17 mouse cellular contexts compared by ENCODE assay signal in genomic region chr16:4522879-4523278, GRCm38 (mm10). TPM values are rescaled to one million over a fixed set of nuclear protein-coding genes. Genes with fewer than 3 reads are reported as not detected.
DNase-seq lines count a peak whose midpoint lies in the region; ATAC-seq lines count a peak whose summit lies in the region.
"Had no signal": no experiment of that assay in that cellular context is flagged by ENCODE, and none has a peak within 500 bp of the region (broad histone marks: within the 10 kb centered on the region; RNA-seq: fewer than 3 reads in every experiment).

No protein-coding gene starts in this region.

- peaks cover 1% of the 10 kb centered on the region for H3K36me3 ChIP-seq in embryonic facial prominence, embryonic 10.5 days (replicated peaks)
- peaks cover 6% of the 10 kb centered on the region; the same call in 1 of the 2 replicates for H3K36me3 ChIP-seq in heart, embryonic 12.5 days
- no peaks in the 10 kb centered on the region; the same call in 1 of the 2 replicates for H3K36me3 ChIP-seq in limb, embryonic 12.5 days
- H3K36me3 ChIP-seq: liver, embryonic 12.5 days had no signal

- H3K4me3 ChIP-seq in embryonic facial prominence, embryonic 10.5 days: no peak overlapping the region
- peak overlapping the region; percentile 46 for H3K4me3 ChIP-seq in heart, embryonic 12.5 days
- no peak overlapping the region for H3K4me3 ChIP-seq in limb, embryonic 12.5 days (replicated peaks)
- H3K4me3 ChIP-seq: liver, embryonic 12.5 days; megakaryocyte, embryonic 14.5 days had no signal

- peak; percentile 75 for DNase-seq in gastrocnemius, adult 18-20 months (ENCODE audit: low spot score)
- DNase-seq in gastrocnemius, postnatal 4 days (ENCODE audit: low spot score in 2 of 2): no peak
- no peak for DNase-seq in embryonic facial prominence, embryonic 10.5 days (ENCODE audit: low spot score)
- DNase-seq in kidney, adult 8-10 months: no peak
- no peak for DNase-seq in cerebellum, postnatal 4 days (ENCODE audit: low spot score in 2 of 2)
- no peak for DNase-seq in kidney, adult 11 months
- DNase-seq: cerebellum, adult 2 months; kidney, postnatal 14 days; thymus, adult 2 months had no signal

- peak overlapping the region; percentile 57 for H3K4me2 ChIP-seq in heart, embryonic 12.5 days
- H3K4me2 ChIP-seq in limb, embryonic 12.5 days: no peak overlapping the region
- H3K4me2 ChIP-seq: liver, embryonic 12.5 days had no signal

- ATAC-seq in heart, embryonic 12.5 days (ENCODE audit: insufficient number of reproducible peaks, low FRiP score): no peak
- no peak for ATAC-seq in limb, embryonic 12.5 days (ENCODE audit: insufficient number of reproducible peaks, insufficient read depth, low FRiP score, low TSS enrichment, low read depth)
- ATAC-seq: forebrain, embryonic 14.5 days; inflammation-experienced regulatory T-cells, adult 6 months; liver, embryonic 12.5 days; lung, postnatal 0 days had no signal

- peaks cover 30% of the 10 kb centered on the region for H3K4me1 ChIP-seq in embryonic facial prominence, embryonic 10.5 days
- peaks cover 48% of the 10 kb centered on the region for H3K4me1 ChIP-seq in heart, embryonic 12.5 days (replicated peaks)
- peaks cover 25% of the 10 kb centered on the region for H3K4me1 ChIP-seq in limb, embryonic 12.5 days (replicated peaks)

- WGBS in embryonic facial prominence, embryonic 10.5 days: 64% methylated on average over 8 of the region's 8 CpGs
- 43% methylated on average over 8 of the region's 8 CpGs for WGBS in heart, embryonic 12.5 days
- WGBS in limb, embryonic 12.5 days: 44% methylated on average over 8 of the region's 8 CpGs

- no peaks in the 10 kb centered on the region for H3K27me3 ChIP-seq in embryonic facial prominence, embryonic 10.5 days (replicated peaks; ENCODE audit: low read depth, poor library complexity, severe bottlenecking)
- no peaks in the 10 kb centered on the region for H3K27me3 ChIP-seq in heart, embryonic 12.5 days (replicated peaks)
- no peaks in the 10 kb centered on the region for H3K27me3 ChIP-seq in limb, embryonic 12.5 days
- H3K27me3 ChIP-seq: CH12.LX; liver, embryonic 12.5 days had no signal

- 0 out of 2 replicates have a peak overlapping the region, but pooled peaks have one; percentile 10 for H3K27ac ChIP-seq in embryonic facial prominence, embryonic 10.5 days (replicated peaks)
- peak overlapping the region; percentile 99 for H3K27ac ChIP-seq in heart, embryonic 12.5 days (ENCODE audit: poor library complexity, severe bottlenecking)
- H3K27ac ChIP-seq in limb, embryonic 12.5 days: 0 out of 2 replicates have a peak overlapping the region, but pooled peaks have one; percentile 26
- H3K27ac ChIP-seq: liver, embryonic 12.5 days had no signal

- H3K9ac ChIP-seq in heart, embryonic 12.5 days: peak overlapping the region; percentile 81
- H3K9ac ChIP-seq in limb, embryonic 12.5 days (replicated peaks): no peak overlapping the region
- H3K9ac ChIP-seq: liver, embryonic 12.5 days had no signal

- H3K9me3 ChIP-seq in embryonic facial prominence, embryonic 10.5 days: peaks cover 7% of the 10 kb centered on the region; the same call in 1 of the 2 replicates
- H3K9me3 ChIP-seq in heart, embryonic 12.5 days (replicated peaks): no peaks in the 10 kb centered on the region
- 0 out of 2 replicates have a peak, but pooled peaks cover 8% of the 10 kb centered on the region for H3K9me3 ChIP-seq in limb, embryonic 12.5 days
- H3K9me3 ChIP-seq: liver, embryonic 12.5 days; megakaryocyte, embryonic 14.5 days had no signal

RNA-seq across cellular contexts. Expression of gene Srl, which starts 18.7 kb away (rescaled TPM):
- 1,000 to 10,000 TPM; 1,111 to 1,154 TPM for total RNA-seq in gastrocnemius, adult 18-20 months (2021)
- 1,000 to 10,000 TPM; 1,069 to 1,086 TPM for total RNA-seq in gastrocnemius, postnatal 4 days (2021)
- polyA plus RNA-seq in embryonic facial prominence, embryonic 10.5 days (2016; fragmentation: Nextera tagmentation; extraction: Ambion mirVana): 25.5 and 26.6 TPM in 2 replicates
- 228 and 230 TPM in 2 replicates for polyA plus RNA-seq in heart, embryonic 12.5 days (2016; fragmentation: Nextera tagmentation; extraction: Ambion mirVana)
- polyA plus RNA-seq in limb, embryonic 12.5 days (2016; fragmentation: Nextera tagmentation; extraction: Ambion mirVana): 36.9 and 40.7 TPM in 2 replicates

RNA-seq across cellular contexts. Expression of gene Tfap4, which starts 36.8 kb away (rescaled TPM):
- total RNA-seq in gastrocnemius, adult 18-20 months (2021): 1 to 10 TPM; 2.7 to 2.9 TPM
- 10 to 100 TPM; 10.5 to 11.6 TPM for total RNA-seq in gastrocnemius, postnatal 4 days (2021)
- polyA plus RNA-seq in embryonic facial prominence, embryonic 10.5 days (2016; fragmentation: Nextera tagmentation; extraction: Ambion mirVana): 37.7 and 39.5 TPM in 2 replicates
- polyA plus RNA-seq in heart, embryonic 12.5 days (2016; fragmentation: Nextera tagmentation; extraction: Ambion mirVana): 8.1 and 8.4 TPM in 2 replicates
- polyA plus RNA-seq in limb, embryonic 12.5 days (2016; fragmentation: Nextera tagmentation; extraction: Ambion mirVana): 29.1 and 31.0 TPM in 2 replicates

Comparison
In these comparisons a context has a peak if more than half of its experiments do, and no peak if none do; other contexts are left out.
1. H3K27ac ChIP-seq: peak in every context shown above with its lines; median percentile 99 in heart, embryonic 12.5 days; 26 in limb, embryonic 12.5 days; 10 in embryonic facial prominence, embryonic 10.5 days.